Mouse (Mus musculus) limb, embryonic 14.5 days (tissue): ENCODE results near the gene Lrig1. TPM values are rescaled to one million over a fixed set of nuclear protein-coding genes. Genes with fewer than 3 reads are reported as not detected.

Source experiments
- ATAC-seq: fragments of 200-750 bp; cut with Nextera tagmentation; 2 replicates; pipeline ENCODE4 v1.8.0; 2017; ENCODE audit warnings: low read depth, moderate number of reproducible peaks, moderate TSS enrichment; ENCODE audit not compliant: low FRiP score
- DNase-seq: peaks from one replicate; pipeline ENCODE4 v3.0.0-alpha.2; 2015; ENCODE audit warnings: low spot score
- H3K27ac ChIP-seq: fragments of 300-500 bp; sonication (generic); replicated peaks from 2 replicates; pipeline ENCODE4 v1.5.1; 2014; ENCODE audit warnings: low read depth, mild to moderate bottlenecking, low read length, moderate library complexity, mixed read lengths
- H3K27me3 ChIP-seq: fragments of 300-500 bp; sonication (generic); 2 replicates; pipeline ENCODE4 v1.6.1; 2014; ENCODE audit warnings: low read length, mixed read lengths; ENCODE audit not compliant: control insufficient read depth, insufficient read depth
- H3K36me3 ChIP-seq: fragments of 300-500 bp; sonication (generic); 2 replicates; pipeline ENCODE4 v1.6.1; 2014; ENCODE audit warnings: mild to moderate bottlenecking, low read length, moderate library complexity, mixed read lengths; ENCODE audit not compliant: control insufficient read depth, insufficient read depth
- H3K4me1 ChIP-seq: fragments of 300-500 bp; sonication (generic); 2 replicates; pipeline ENCODE4 v1.6.1; 2014; ENCODE audit warnings: antibody characterized with exemption, low read length, mixed read lengths; ENCODE audit not compliant: control insufficient read depth, insufficient read depth
- H3K4me2 ChIP-seq: fragments of 300-500 bp; sonication (generic); replicated peaks from 2 replicates; pipeline ENCODE4 v1.6.1; 2014; ENCODE audit warnings: low read depth, mild to moderate bottlenecking, low read length, moderate library complexity; ENCODE audit not compliant: severe bottlenecking
- H3K4me3 ChIP-seq: fragments of 300-500 bp; sonication (generic); replicated peaks from 2 replicates; pipeline ENCODE4 v1.5.1; 2014; ENCODE audit warnings: low read length
- H3K9ac ChIP-seq: fragments of 300-500 bp; sonication (generic); 2 replicates; pipeline ENCODE4 v1.6.1; 2014; ENCODE audit warnings: mild to moderate bottlenecking, low read depth, low read length, moderate library complexity; ENCODE audit not compliant: severe bottlenecking
- H3K9me3 ChIP-seq: fragments of 300-500 bp; sonication (generic); 2 replicates; pipeline ENCODE4 v1.6.1; 2016; ENCODE audit warnings: low read length; ENCODE audit not compliant: control insufficient read depth
- POLR2A ChIP-seq: fragments of 200-500 bp; IDR thresholded peaks from 2 replicates; pipeline ENCODE4 v1.8.0; 2012; ENCODE audit warnings: inconsistent platforms, mild to moderate bottlenecking, moderate library complexity, borderline replicate concordance; ENCODE audit not compliant: insufficient read depth, insufficient read length; ENCODE audit errors: extremely low read depth
- WGBS: fragments of 180-500 bp; shearing (Covaris S2); extraction: QIAGEN DNeasy Blood & Tissue Kit; methylation state at CpG from one replicate; pipeline ENCODE4 v1.1.7; 2014; 5-methylcytosine and 5-hydroxymethylcytosine counted together
- polyA plus RNA-seq, 2 experiments: library from polyadenylated mRNA; depleted of rRNA in 1 of 2; stranded (reverse) in 1 of 2; unstranded in 1 of 2; fragments of >200 nt; fragmentation: Nextera tagmentation in 1 of 2; extraction: Ambion mirVana in 1 of 2; gene quantifications; 2 replicates each; pipeline versions ENCODE4 v1.2.1 to v1.2.3; 2012 to 2014

The Lrig1 gene
- polyA plus RNA-seq, 2 experiments: 35.1 to 49.4 TPM

DNA sequence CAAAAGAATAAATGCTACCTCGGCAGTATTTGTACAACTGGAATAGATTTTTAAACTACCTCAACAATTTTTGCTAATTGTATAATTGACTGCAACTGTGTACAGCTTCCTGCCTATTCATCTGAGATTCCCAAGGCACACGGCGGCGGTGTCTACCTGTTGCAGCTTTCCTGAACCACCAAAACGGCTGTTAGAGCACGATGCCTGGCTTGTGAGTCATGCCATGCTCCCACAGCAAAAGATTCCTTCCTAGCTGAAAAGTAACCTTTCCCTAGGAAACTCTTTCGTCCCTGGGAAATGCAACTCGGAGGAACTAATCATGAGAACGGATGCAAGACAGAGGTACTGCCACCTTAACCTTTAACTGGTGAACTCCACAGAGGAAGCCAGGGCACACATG lies 6.9 kb downstream of the Lrig1 start:
- no peaks in the 10 kb centered on the region for H3K36me3 ChIP-seq
- TF ChIP-seq POLR2A: no peak
- DNase-seq: no peak
- peaks cover 71% of the 10 kb centered on the region for H3K4me1 ChIP-seq
- no peak overlapping the region for H3K27ac ChIP-seq
- WGBS: 60% methylated on average over 9 of the region's 9 CpGs
- no peak for ATAC-seq
- H3K4me2 ChIP-seq: no peak overlapping the region
- H3K27me3 ChIP-seq: no peaks in the 10 kb centered on the region
- no peaks in the 10 kb centered on the region for H3K9me3 ChIP-seq
- H3K9ac ChIP-seq: no peak overlapping the region
- no peak overlapping the region for H3K4me3 ChIP-seq

DNA sequence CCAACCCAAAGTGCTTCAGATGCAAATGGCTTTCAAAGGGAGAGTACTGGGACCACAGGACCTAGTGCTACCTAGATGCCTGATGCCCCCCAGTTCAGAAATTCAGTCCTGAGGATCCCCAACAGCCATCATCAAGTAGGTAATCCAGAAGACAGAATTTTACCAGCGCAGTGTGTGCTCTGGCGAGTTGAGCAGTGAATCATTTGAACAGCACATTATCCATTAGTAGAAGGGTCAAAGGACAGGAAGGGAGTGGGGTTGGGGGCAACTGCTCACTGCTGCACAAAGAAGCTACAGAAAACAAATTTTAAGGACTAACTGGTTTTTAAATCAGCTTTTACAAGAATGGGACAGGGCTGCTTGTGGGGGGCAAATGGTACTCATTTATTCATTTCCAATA lies 8.0 kb downstream of the Lrig1 start:
- Histone ChIP-seq H3K36me3 (no peaks in the 10 kb centered on the region), H3K9me3 (no peaks in the 10 kb centered on the region), H3K4me3 (no peak overlapping the region), H3K9ac (no peak overlapping the region), H3K4me1 (peaks cover 65% of the 10 kb centered on the region), H3K4me2 (no peak overlapping the region), H3K27ac (no peak overlapping the region), H3K27me3 (no peaks in the 10 kb centered on the region)
- ATAC-seq (no peak), DNase-seq (no peak)
- WGBS: 57% methylated on average over 2 of the region's 2 CpGs
- no peak for TF ChIP-seq POLR2A

- Histone ChIP-seq H3K4me1 (peaks cover 65% of the 10 kb centered on the region), H3K27me3 (no peaks in the 10 kb centered on the region), H3K4me3 (no peak overlapping the region), H3K9me3 (no peaks in the 10 kb centered on the region), H3K9ac (no peak overlapping the region), H3K4me2 (no peak overlapping the region), H3K27ac (no peak overlapping the region), H3K36me3 (no peaks in the 10 kb centered on the region)
- no peak for ATAC-seq
- WGBS: 69% methylated on average over 7 of the region's 7 CpGs
- DNase-seq: no peak
- no peak for TF ChIP-seq POLR2A
Observed at GRCm38 (mm10) chr6:94690247-94690646, 9.7 kb downstream of the Lrig1 start.

GRCm38 (mm10) chr6:94688722-94689121 lies 11.2 kb downstream of the Lrig1 start:
- Histone ChIP-seq H3K4me2 (no peak overlapping the region), H3K4me1 (peaks cover 73% of the 10 kb centered on the region)
- DNase-seq: peak; percentile 76

GRCm38 (mm10) chr6:94686048-94686447 lies 13.9 kb downstream of the Lrig1 start:
- 47% methylated on average over 6 of the region's 6 CpGs for WGBS
- no peak overlapping the region for H3K4me3 ChIP-seq
- H3K27ac ChIP-seq: no peak overlapping the region
- ATAC-seq (no peak), DNase-seq (no peak)
- H3K4me1 ChIP-seq: peaks cover 77% of the 10 kb centered on the region
- H3K4me2 ChIP-seq: no peak overlapping the region
- no peak overlapping the region for H3K9ac ChIP-seq
- H3K36me3 ChIP-seq: no peaks in the 10 kb centered on the region
- H3K9me3 ChIP-seq: no peaks in the 10 kb centered on the region
- no peaks in the 10 kb centered on the region for H3K27me3 ChIP-seq
- TF ChIP-seq POLR2A: no peak

More at GRCm38 (mm10) chr6:94688722-94689121, 11.2 kb downstream of the Lrig1 start:
- ATAC-seq: no peak; the same call in 1 of the 2 replicates
- H3K4me3 ChIP-seq: no peak overlapping the region
- H3K36me3 ChIP-seq: no peaks in the 10 kb centered on the region
- no peak overlapping the region for H3K9ac ChIP-seq
- H3K9me3 ChIP-seq: no peaks in the 10 kb centered on the region
- no peaks in the 10 kb centered on the region for H3K27me3 ChIP-seq
- TF ChIP-seq POLR2A: no peak
- no peak overlapping the region for H3K27ac ChIP-seq
- WGBS: 59% methylated on average over 4 of the region's 4 CpGs

DNA sequence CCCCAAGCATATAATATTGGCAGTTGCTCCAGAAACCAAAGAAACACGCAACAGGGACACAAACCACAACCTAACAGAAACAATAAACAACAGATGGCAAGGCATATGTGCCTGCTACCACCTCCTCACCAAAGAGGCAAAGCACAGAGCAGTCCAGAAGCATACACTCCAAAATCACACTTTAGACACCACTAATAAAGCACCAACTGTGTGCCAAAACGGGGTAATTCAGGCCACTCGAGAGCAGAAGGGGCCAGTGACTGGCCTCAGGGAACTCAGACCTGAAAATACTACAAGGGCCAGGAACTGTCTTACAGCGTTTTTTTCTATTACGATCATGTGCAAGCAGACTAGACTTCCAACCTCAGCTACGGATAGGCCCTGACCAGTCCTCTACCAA lies 14.3 kb downstream of the Lrig1 start:
- Histone ChIP-seq H3K27ac (no peak overlapping the region), H3K4me2 (no peak overlapping the region), H3K9me3 (no peaks in the 10 kb centered on the region), H3K27me3 (no peaks in the 10 kb centered on the region), H3K9ac (no peak overlapping the region), H3K4me3 (no peak overlapping the region), H3K4me1 (peaks cover 77% of the 10 kb centered on the region), H3K36me3 (no peaks in the 10 kb centered on the region)
- ATAC-seq (no peak), DNase-seq (no peak)
- 54% methylated on average over 6 of the region's 6 CpGs for WGBS
- TF ChIP-seq POLR2A: no peak
